Mouse (Mus musculus): ENCODE measurements around the gene Thumpd1.

Thumpd1 gene

DNA sequence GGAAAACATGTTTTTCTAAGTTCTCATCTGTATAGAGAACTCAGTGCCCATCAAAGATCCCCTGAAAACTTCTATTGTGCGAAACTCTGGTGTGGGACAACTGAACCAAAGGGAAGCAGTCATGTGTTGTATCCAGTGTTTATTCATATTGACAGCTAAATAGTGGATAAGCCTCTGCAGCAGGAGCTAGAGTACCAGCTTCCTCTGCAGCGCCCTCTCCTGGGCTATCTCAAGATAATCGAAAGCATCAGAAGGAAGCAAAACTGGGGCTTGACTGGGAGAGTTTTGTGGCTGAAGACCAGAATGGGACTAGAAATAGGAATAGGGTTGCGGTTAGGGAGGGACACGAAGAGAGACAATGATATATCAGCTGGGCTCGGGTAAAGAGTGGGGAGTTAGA, 49.7 kb downstream of the Thumpd1 start:
- peak; percentile 25 for DNase-seq (ENCODE audit: low read depth, low spot score)

DNA sequence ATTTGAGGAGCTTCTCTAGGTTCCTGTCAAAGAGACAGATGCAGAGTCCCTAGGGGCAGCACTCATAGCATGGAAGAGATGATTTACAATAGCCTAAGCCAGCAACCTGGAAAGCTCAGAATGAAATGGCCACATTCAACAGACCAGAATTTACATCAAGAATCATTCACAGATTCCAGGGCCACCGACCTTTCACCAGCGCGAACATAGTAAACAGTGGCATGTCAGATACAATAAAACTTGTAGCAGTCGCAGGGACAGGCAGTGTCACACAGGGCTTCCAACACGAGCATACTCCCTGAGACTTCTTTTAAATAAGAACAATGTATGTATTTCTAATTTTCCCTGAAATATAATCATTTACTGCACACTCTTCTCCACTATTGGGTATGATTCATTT, 50.2 kb downstream of the Thumpd1 start:
- DNase-seq (ENCODE audit: low read depth, low spot score), result no peak

DNA sequence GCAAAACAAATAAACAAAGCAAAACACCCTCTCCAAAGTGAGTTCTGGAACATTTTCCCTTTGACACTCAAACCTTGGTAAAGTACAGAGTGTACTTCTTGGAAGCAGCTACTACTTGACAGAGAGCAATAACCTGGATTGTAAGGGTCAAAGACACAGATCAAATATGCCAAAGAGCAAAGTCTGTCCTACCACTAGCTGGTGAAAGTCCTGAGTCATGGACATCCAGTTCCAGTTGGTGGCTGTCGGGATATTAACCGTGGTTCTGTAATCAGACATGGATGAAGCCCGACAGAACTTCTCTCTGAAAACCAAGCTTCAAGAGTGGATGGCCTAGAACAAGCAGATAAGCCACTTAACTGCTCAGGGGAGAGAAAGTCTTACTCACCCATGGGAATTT, 52.7 kb downstream of the Thumpd1 start:
- DNase-seq (ENCODE audit: low read depth, low spot score), result no peak
